Mouse (Mus musculus) MEL (cell line): ENCODE measurements at regions not wholly inside any gene's neighbourhood (a gene's known extent, or its start where the extent isn't known, plus 50 kb on each side); places are given as distances from the start of the nearest gene placed in this dataset.

Source experiments
- DNase-seq: peaks from one replicate; pipeline ENCODE4 v3.0.0; 2011; ENCODE audit warnings: low read depth, low spot score
- H3K27ac ChIP-seq: 2 replicates; pipeline ENCODE4 v1.5.1; 2012; ENCODE audit warnings: low read depth, mild to moderate bottlenecking, control low read depth, low read length, moderate library complexity; ENCODE audit not compliant: control insufficient read depth
- H3K27me3 ChIP-seq, 2 experiments: fragments of 150-350 bp in 1 of 2; sonication (generic) in 1 of 2; 2 replicates each; pipeline ENCODE4 v1.6.1; 2012; ENCODE audit warnings: low read length in 2 of 2, mild to moderate bottlenecking in 2 of 2, improper control_type of control experiment in 1 of 2, moderate library complexity in 1 of 2; ENCODE audit not compliant: insufficient read depth in 2 of 2, control insufficient read depth in 1 of 2
- H3K36me3 ChIP-seq, 2 experiments: 2 replicates each; pipeline ENCODE4 v1.6.1; 2012 to 2014; ENCODE audit warnings: low read length in 2 of 2, improper control_type of control experiment in 1 of 2, inconsistent platforms in 1 of 2, mild to moderate bottlenecking in 1 of 2; ENCODE audit not compliant: insufficient read depth in 2 of 2, control insufficient read depth in 1 of 2
- H3K4me1 ChIP-seq, 2 experiments: fragments of 150-350 bp in 1 of 2; sonication (generic) in 1 of 2; 2 replicates each; pipeline ENCODE4 v1.6.1; 2012; ENCODE audit warnings: low read length in 2 of 2, improper control_type of control experiment in 1 of 2, mild to moderate bottlenecking in 1 of 2; ENCODE audit not compliant: insufficient read depth in 2 of 2, control insufficient read depth in 1 of 2
- H3K4me3 ChIP-seq, 2 experiments: fragments of 150-350 bp in 1 of 2; sonication (generic) in 1 of 2; 2 replicates each; pipeline ENCODE4 v1.5.1; 2012; ENCODE audit warnings: low read depth in 2 of 2, low read length in 2 of 2, mild to moderate bottlenecking in 2 of 2, moderate library complexity in 2 of 2, control low read depth in 1 of 2, improper control_type of control experiment in 1 of 2; ENCODE audit not compliant: control insufficient read depth in 1 of 2, insufficient read depth in 1 of 2
- H3K79me2 ChIP-seq: 2 replicates; pipeline ENCODE4 v1.6.1; 2012; ENCODE audit warnings: mild to moderate bottlenecking, low read length, moderate library complexity; ENCODE audit not compliant: control insufficient read depth, poor library complexity, insufficient read depth
- H3K9ac ChIP-seq: 2 replicates; pipeline ENCODE4 v1.6.1; 2012; ENCODE audit warnings: low read depth, mild to moderate bottlenecking, control low read depth, low read length, moderate library complexity; ENCODE audit not compliant: control insufficient read depth, poor library complexity, severe bottlenecking
- H3K9me3 ChIP-seq: fragments of 150-350 bp; sonication (generic); replicated peaks from 2 replicates; pipeline ENCODE4 v1.6.1; 2012; ENCODE audit warnings: mild to moderate bottlenecking, low read length, improper control_type of control experiment, moderate library complexity; ENCODE audit not compliant: insufficient read depth
- CHD1 ChIP-seq: IDR thresholded peaks from 2 replicates; pipeline ENCODE4 v1.6.1; 2012; ENCODE audit warnings: low read depth, mild to moderate bottlenecking, inconsistent platforms, low read length, improper control_type of control experiment
- CHD2 ChIP-seq: IDR thresholded peaks from 2 replicates; pipeline ENCODE4 v1.6.1; 2011; ENCODE audit warnings: low read length, improper control_type of control experiment
- EP300 ChIP-seq, 2 experiments: IDR thresholded peaks; 2 replicates each; pipeline ENCODE4 v1.6.1; 2011; ENCODE audit warnings: improper control_type of control experiment in 2 of 2, low read length in 2 of 2, low read depth in 1 of 2, mild to moderate bottlenecking in 1 of 2
- ETS1 ChIP-seq: IDR thresholded peaks from 2 replicates; pipeline ENCODE4 v1.6.1; 2012; ENCODE audit warnings: low read depth, mild to moderate bottlenecking, inconsistent platforms, low read length, improper control_type of control experiment, moderate library complexity
- GATA1 ChIP-seq: IDR thresholded peaks from 2 replicates; pipeline ENCODE4 v1.6.1; 2011; ENCODE audit warnings: low read depth, low read length, improper control_type of control experiment
- HCFC1 ChIP-seq: IDR thresholded peaks from 2 replicates; pipeline ENCODE4 v1.6.1; 2012; ENCODE audit warnings: low read depth, mild to moderate bottlenecking, inconsistent platforms, low read length, improper control_type of control experiment, moderate library complexity
- MAFK ChIP-seq: IDR thresholded peaks from 2 replicates; pipeline ENCODE4 v1.6.1; 2011; ENCODE audit warnings: low read depth, mild to moderate bottlenecking, low read length, improper control_type of control experiment, borderline replicate concordance
- MAZ ChIP-seq: IDR thresholded peaks from 2 replicates; pipeline ENCODE4 v1.6.1; 2012; ENCODE audit warnings: low read depth, mild to moderate bottlenecking, inconsistent platforms, low read length, improper control_type of control experiment
- MEF2A ChIP-seq: IDR thresholded peaks from 2 replicates; pipeline ENCODE4 v1.6.1; 2014; ENCODE audit warnings: low read depth, mild to moderate bottlenecking, inconsistent platforms, low read length, improper control_type of control experiment; ENCODE audit not compliant: poor library complexity, insufficient replicate concordance, severe bottlenecking; ENCODE audit errors: extremely low read depth
- MYB ChIP-seq: IDR thresholded peaks from 2 replicates; pipeline ENCODE4 v1.6.1; 2011; ENCODE audit warnings: mild to moderate bottlenecking, low read depth, low read length, improper control_type of control experiment
- MYC ChIP-seq: IDR thresholded peaks from 2 replicates; pipeline ENCODE4 v1.6.1; 2011; ENCODE audit warnings: low read depth, mild to moderate bottlenecking, low read length, improper control_type of control experiment, moderate library complexity
- POLR2A ChIP-seq, 2 experiments: IDR thresholded peaks; 2 replicates each; pipeline ENCODE4 v1.6.1; 2011 to 2012; ENCODE audit warnings: low read length in 2 of 2, mild to moderate bottlenecking in 2 of 2, control low read depth in 1 of 2, improper control_type of control experiment in 1 of 2, low read depth in 1 of 2, moderate library complexity in 1 of 2; ENCODE audit not compliant: control insufficient read depth in 1 of 2, insufficient read depth in 1 of 2, poor library complexity in 1 of 2
- POLR2AphosphoS5 ChIP-seq: IDR thresholded peaks from 2 replicates; pipeline ENCODE4 v1.6.1; 2012; ENCODE audit warnings: low read depth, borderline replicate concordance, mild to moderate bottlenecking, inconsistent platforms, low read length, moderate library complexity, mixed read lengths
- RCOR1 ChIP-seq: IDR thresholded peaks from 2 replicates; pipeline ENCODE4 v1.6.1; 2012; ENCODE audit warnings: low read depth, mild to moderate bottlenecking, inconsistent platforms, low read length, improper control_type of control experiment
- SIN3A ChIP-seq: IDR thresholded peaks from 2 replicates; pipeline ENCODE4 v1.6.1; 2012; ENCODE audit warnings: low read length, improper control_type of control experiment, inconsistent platforms
- TAL1 ChIP-seq: IDR thresholded peaks from 2 replicates; pipeline ENCODE4 v1.6.1; 2012; ENCODE audit warnings: mild to moderate bottlenecking, inconsistent platforms, low read length, moderate library complexity, mixed read lengths
- TBP ChIP-seq: IDR thresholded peaks from 2 replicates; pipeline ENCODE4 v1.8.0; 2011; ENCODE audit warnings: low read depth, low read length, improper control_type of control experiment
- TCF12 ChIP-seq: IDR thresholded peaks from 2 replicates; pipeline ENCODE4 v1.6.1; 2014; ENCODE audit warnings: low read depth, mild to moderate bottlenecking, inconsistent platforms, low read length, improper control_type of control experiment, moderate library complexity
- UBTF ChIP-seq: IDR thresholded peaks from 2 replicates; pipeline ENCODE4 v1.6.1; 2012; ENCODE audit warnings: low read depth, mild to moderate bottlenecking, inconsistent platforms, low read length, improper control_type of control experiment, moderate library complexity, borderline replicate concordance; ENCODE audit not compliant: insufficient read depth
- USF1 ChIP-seq: IDR thresholded peaks from 2 replicates; pipeline ENCODE4 v1.6.1; 2014; ENCODE audit warnings: low read depth, mild to moderate bottlenecking, inconsistent platforms, low read length, improper control_type of control experiment, moderate library complexity
- ZKSCAN1 ChIP-seq: IDR thresholded peaks from 2 replicates; pipeline ENCODE4 v1.6.1; 2012; ENCODE audit warnings: low read depth, mild to moderate bottlenecking, inconsistent platforms, low read length, improper control_type of control experiment, moderate library complexity
- ZMIZ1 ChIP-seq: IDR thresholded peaks from 2 replicates; pipeline ENCODE4 v1.6.1; 2012; ENCODE audit warnings: low read depth, mild to moderate bottlenecking, inconsistent platforms, low read length, improper control_type of control experiment, moderate library complexity

DNA sequence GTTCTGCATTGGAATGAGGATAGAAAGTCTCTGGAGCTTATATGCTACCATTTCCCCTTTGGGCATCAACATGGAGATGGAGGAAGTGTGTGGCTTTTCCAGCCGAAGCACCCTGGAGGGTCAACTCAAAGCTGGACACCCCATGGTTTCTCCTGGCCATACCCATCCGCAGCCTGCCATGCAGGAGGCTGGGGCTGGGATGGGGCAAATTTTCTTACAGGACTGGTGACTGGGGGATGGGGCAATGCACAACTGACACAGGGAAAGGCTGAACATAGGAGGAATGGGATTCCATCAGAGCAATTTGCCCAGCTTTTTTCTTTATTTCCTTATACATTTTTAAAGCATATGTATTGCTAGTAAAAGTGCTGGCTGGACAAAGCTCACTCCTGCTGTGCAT, 414.4 kb upstream of the Camk1g start:
- Histone ChIP-seq H3K9ac (no peak overlapping the region), H3K9me3 (no peaks in the 10 kb centered on the region)
- TF ChIP-seq MEF2A (no peak), HCFC1 (no peak), MYB (no peak), MAFK (no peak), TCF12 (no peak), TBP (no peak), GATA1 (no peak)
- TF ChIP-seq, all 39 proteins: peak for 0
- Histone ChIP-seq H3K27me3 (no peaks in the 10 kb centered on the region), H3K79me2 (no peaks in the 10 kb centered on the region), H3K36me3 (no peaks in the 10 kb centered on the region), H3K4me1 (no peaks in the 10 kb centered on the region), H3K4me3 (no peak overlapping the region), H3K27ac (no peak overlapping the region)
- no peak for DNase-seq

DNA sequence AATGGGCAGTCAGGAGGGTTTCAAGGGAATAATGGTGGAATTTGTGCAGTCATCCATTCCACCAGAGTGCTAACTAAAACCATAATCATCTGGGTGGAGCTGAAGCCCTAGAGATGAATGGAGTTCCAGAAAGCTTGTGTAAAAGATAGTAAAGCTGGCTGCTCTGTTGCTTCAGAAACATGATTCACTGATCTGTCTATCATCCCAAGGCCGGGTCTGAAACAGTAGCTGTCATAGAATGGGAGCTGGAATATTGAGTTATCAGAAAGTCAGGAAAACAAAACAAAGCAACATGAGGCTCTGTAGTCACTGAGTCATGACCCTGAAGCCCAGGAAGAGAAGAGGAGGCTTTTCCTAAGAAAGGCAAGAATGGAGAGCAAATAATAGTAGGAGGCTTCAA, 408.1 kb upstream of the Camk1g start:
- no peak for TF ChIP-seq TCF12
- TF ChIP-seq CHD1, result no peak
- TF ChIP-seq USF1, result no peak
- no peak for TF ChIP-seq MAZ
- no peak for TF ChIP-seq EP300 (IDR thresholded peaks at IDR 0.05; ENCODE audit: low read depth in 1 of 2, low read length in 2 of 2)
- no peak for TF ChIP-seq UBTF
- no peak for TF ChIP-seq ZMIZ1
- no peak for TF ChIP-seq ETS1
- TF ChIP-seq POLR2A (IDR thresholded peaks at IDR 0.05; ENCODE audit: control insufficient read depth in 1 of 2, insufficient read depth in 1 of 2, low read depth in 1 of 2, low read length in 2 of 2, poor library complexity in 1 of 2), result no peak
- TF ChIP-seq MEF2A, result no peak
- no peak for TF ChIP-seq ZKSCAN1
- TF ChIP-seq SIN3A, result no peak
- no peak for TF ChIP-seq MYC
- TF ChIP-seq HCFC1, result no peak
- TF ChIP-seq CHD2, result no peak
- no peak for TF ChIP-seq MYB
- TF ChIP-seq RCOR1, result no peak
- no peak for TF ChIP-seq POLR2AphosphoS5
- no peak for TF ChIP-seq TAL1
- H3K9ac ChIP-seq, result no peak overlapping the region
- no peak overlapping the region for H3K4me3 ChIP-seq
- no peaks in the 10 kb centered on the region for H3K4me1 ChIP-seq
- no peaks in the 10 kb centered on the region for H3K36me3 ChIP-seq
- no peak overlapping the region for H3K27ac ChIP-seq
- no peak for DNase-seq
- no peaks in the 10 kb centered on the region for H3K79me2 ChIP-seq
- no peaks in the 10 kb centered on the region for H3K27me3 ChIP-seq
- H3K9me3 ChIP-seq, result no peaks in the 10 kb centered on the region
